Mouse (Mus musculus): ENCODE measurements around the gene Abraxas1. TPM values are rescaled to one million over a fixed set of nuclear protein-coding genes. Genes with fewer than 3 reads are reported as not detected.

The Abraxas1 gene
- total RNA-seq, 2 experiments from 2014 or later: 10.1 to 11.0 TPM

DNA sequence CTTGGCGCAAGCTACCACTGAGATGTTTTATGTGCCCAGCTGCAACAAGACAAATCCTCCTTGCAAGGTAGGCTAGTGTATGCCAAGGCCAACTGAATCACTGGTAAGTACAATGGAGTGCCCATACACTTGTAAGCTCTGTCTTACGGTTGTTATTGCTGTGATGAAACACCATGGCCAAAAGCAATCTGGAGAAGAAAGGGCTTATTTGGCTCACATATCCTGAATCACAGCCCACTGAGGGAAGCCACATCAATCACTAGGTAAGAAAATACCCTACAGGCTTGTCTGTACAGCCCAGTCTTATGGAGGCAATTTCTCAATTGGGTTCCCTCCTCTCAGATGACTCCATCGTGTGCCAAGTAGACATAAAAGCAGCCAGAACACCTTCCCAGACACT is 7.9 kb upstream of the Abraxas1 start:
- intact Hi-C loops (cut with DNase I): no loop called here

DNA sequence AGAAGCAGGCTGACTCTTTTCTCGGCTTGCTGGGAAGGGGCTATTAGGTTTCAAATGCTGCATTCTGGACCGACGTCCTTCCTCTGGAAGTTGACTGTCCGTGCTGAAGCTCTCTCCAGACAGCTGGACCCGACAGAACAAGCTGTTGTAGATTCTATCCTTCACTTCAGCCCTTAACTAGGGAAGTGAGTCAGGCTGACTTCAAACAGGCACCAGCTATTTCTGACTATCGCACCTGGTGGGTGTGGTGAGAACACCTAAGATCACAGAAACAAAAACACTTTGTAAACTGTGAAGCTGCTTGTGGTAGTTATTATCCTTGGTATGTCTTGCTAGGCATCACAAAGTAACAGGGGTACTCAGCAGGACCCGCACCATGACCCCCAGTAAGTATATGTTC is 5.8 kb upstream of the Abraxas1 start:
- DNase-seq: no peak
- intact Hi-C loops (cut with DNase I): loop anchor here (1.0 kb wide), 1 partner anchor 89 kb away; no protein-coding TSS in a partner anchor

More for the DNA sequence above, 7.9 kb upstream of the Abraxas1 start:
- DNase-seq: no peak

DNA sequence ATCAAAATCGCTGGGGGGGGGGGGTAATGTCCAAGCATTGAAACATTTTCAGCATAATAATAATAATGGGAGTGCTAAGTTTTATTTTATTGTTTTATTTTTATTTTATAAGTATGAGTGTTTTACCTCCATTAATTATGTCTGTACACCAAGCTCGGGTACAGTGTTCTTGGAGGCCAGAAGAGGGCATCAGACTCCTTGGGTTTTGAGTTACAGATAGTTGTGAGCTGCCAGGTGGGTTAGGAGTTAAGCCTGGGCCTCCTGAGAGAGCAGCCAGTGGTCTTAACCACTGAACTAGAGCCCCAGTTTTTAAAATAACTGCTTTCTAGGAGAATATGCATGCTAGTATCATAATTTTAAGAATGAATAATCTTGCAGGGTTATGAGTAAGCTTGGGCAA is 5.2 kb upstream of the Abraxas1 start:
- intact Hi-C loops (cut with DNase I): loop anchor here (1.0 kb wide), 1 partner anchor 89 kb away; no protein-coding TSS in a partner anchor
- DNase-seq: no peak

DNA sequence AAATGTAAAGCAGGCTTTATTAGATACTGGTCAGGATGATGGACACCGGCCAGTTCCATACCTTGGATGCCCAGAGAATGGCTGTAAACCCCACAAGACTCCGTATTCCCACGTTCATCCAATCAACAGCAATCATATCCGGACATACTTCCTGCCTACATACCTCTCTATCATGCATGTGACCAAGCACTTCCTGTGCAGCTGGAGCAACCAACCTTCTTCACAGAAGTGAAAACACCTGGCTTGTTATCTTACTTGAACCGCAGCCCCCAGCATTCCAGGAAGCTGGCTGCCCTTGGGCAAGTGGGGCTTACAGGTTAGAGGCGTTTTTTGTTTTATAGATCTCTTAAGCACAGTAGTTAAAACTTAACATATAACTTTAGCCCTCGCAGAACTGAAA is 2.1 kb upstream of the Abraxas1 start:
- DNase-seq: no peak
- intact Hi-C loops (cut with DNase I): no loop called here

DNA sequence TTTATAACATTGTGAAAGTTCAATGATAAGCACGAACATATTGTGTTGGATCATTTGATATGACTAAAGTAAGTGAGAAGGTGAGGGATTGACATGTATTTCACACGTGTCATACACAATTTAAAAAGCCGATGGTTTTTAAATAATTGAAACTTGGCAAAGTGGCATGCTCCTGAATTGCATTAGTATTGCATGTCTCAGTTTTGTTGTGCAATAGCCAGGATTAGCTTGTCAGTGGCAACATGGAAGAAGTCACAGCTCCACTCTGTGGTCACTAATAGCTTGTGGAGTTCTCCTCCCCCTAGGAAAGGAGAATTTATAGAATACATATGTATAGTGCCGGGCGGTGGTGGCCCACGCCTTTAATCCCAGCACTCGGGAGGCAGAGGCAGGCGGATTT is 610 bp upstream of the Abraxas1 start:
- intact Hi-C loops (cut with DNase I): no loop called here

DNA sequence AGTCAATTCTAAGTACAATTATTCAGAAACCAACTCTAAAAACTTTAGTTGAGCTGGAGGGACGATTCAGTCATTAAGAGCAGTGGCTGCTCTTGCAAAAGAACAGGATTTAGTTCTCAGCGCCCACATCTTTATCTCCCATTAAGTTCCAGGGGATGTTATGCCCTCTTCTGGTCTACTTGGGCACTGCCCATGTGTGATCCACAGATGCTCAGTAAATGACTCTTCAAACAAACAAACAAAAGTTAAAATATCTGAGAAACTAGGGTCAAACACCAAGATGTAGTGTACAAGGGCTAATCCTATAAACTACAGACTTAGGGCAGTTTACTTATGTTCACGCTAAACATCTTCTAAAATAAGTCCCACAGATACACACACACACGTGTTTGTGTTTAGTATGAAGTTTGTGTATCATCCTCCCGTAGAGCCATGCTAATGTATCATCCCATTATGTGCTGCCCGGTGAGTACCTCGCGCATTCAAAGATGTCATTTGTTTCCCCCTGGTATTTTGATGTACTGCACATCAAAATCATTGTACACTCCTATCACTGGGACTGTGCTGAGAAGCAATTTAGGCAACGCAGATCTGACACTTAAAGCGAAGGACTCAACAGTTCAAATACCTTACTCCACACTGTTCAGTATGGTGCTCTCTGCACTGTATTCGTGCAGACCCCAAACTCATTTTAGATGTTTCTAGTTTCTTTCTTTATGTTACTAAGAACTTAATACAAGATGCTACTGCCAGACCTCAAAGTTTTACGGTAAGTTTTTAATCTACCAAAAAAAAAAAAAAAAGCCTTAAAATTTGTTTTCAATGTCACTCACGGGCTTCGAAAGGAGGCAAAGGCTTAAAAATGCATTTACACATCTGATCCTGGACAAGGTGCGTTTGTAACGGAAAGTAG is 941 bp downstream of the Abraxas1 start:
- intact Hi-C loops (cut with DNase I): no loop called here
- DNase-seq: no peak

More for the DNA sequence above, 610 bp upstream of the Abraxas1 start:
- DNase-seq: no peak

DNA sequence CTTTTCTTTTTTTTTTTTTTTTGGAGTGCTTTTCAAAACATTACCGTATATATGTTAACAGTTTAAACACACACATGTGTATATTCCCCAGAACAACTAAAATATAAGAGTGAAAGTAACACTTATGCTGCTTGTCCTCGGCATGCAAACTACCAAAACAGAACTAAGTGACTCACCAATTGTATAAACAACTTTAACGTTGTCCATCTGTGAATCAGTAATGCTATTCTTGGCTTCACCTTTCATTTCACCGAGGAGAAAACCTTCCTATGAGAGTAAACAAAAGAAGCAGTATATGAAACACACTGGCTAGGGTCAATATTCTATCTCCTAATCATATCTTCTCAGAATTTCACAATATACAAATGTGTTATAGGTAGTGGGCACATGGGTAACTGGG is 2.4 kb downstream of the Abraxas1 start:
- intact Hi-C loops (cut with DNase I): no loop called here

DNA sequence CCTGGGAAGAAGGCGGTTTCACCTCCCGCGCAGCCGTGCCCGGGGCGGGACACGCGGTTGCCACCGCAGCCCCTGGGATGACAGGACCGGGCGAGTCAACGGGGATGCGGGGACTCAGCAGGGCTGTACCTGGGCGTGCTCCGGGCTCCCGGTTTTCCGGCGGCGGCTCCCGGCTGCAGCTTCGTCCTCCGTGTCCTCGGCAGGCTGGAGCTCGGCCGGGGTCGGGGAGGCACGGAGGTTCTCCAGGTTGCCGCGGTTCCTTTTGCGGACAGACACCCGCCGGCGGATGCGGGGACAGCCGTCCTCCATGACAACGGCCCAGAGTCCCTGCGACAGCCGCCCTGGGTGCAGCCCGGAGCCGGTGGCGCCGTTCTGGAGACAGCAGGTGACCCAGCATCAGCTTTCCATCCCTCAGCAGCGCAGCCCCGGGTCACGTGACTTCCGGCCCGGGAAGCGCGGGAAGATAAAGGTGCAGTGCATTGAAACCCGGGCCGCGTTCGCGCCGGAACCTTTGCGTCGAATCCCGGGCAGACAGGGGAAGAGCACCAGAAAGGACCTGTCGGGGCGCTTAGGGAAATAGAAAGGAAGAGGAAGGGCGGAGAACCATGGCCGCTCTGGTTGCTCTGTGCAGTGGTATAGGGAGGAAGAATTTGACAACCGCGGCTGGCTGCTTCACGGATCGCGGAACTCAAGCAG is 22.5 kb downstream of the Abraxas1 start, which contains the start of the genes Helq and Mrps18c:
Gene Helq, minus strand, starts transcription at position 434 of the 696 bp plus-strand sequence.
Gene Mrps18c, plus strand, starts transcription at position 463 of the 696 bp plus-strand sequence.
- intact Hi-C loops (cut with DNase I): loop anchor here (5.0 kb wide), 1 partner anchor 126 kb away; no protein-coding TSS in a partner anchor
- DNase-seq: peak; percentile 87 to 89

More for the DNA sequence above, 2.4 kb downstream of the Abraxas1 start:
- DNase-seq: no peak

DNA sequence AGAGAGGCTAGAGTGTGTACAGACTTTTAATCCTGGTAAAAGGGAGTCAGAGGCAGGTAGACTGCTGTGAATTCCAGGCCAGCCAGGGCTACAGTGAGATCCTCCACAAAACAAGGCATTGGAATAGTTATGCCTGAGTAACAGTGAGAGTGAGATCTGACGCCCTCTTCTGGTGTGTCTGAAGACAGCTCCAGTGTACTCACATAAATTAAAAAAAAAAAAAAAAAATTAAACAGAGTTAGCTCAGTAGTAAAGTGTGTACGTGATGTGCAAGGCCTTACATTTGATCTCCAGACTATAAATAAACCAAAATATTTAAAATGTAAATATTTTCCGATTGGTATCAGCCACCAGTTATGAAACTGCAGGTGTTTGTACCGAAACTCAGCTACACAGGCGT is 26.7 kb downstream of the Abraxas1 start:
- DNase-seq: no peak
- intact Hi-C loops (cut with DNase I): no loop called here

DNA sequence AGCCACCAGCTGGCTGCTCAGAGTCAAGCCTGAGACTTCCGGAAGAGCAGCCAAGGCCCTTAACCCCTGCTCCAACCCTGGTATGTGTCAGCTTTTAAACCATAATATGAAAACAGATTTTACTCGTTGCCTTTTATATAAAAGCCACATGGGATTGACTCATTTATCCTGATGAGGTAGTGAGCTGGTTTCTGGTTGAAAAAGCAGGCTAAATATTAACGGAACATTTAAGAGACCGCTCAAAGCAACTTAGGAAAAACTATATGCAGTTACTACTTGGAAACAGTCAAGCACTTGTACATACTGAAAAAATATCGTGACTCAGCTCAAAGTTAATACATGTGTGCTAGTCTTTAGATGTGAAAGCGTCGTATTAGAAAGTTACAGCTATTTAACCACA is 28.5 kb downstream of the Abraxas1 start:
- DNase-seq: no peak
- intact Hi-C loops (cut with DNase I): no loop called here

DNA sequence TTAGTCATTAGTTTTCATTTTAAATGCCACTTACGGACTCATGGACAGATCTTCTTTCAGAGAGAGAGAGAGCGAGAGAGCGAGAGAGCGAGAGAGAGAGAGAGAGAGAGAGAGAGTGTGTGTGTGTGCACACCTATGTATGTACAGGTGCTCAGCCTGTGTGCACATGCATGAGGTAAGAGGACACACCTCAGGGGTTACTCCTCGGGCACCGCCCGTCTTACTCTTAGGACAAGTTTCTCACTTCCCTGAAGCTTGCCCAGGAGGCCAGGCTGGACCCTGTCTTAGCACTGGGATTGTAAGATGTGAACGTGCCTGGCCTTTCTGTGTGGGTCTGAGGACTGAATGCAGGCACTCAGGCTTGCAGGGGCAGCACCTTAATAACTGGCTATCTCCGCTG is 33.2 kb downstream of the Abraxas1 start:
- intact Hi-C loops (cut with DNase I): no loop called here
- no peak for DNase-seq

DNA sequence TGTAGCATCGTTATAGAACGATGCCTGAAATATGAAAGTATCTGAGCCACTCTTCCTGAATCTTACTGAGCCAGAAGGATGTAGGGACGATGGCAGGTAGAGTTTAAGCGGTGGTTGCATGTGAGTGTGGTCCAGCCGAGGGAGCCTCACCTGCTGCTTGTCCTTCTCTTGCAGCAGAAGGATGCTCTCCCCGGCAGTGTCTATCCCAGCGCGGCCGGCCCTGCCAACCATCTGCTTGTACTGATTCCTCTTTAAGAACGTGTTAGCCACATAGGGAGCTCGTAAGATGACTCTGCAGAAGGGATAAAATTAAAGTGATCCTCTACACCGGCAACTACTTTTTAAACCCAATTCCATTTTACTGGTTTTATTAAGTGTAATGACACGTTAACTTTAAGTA is 41.8 kb downstream of the Abraxas1 start:
- no peak for DNase-seq
- intact Hi-C loops (cut with DNase I): no loop called here

DNA sequence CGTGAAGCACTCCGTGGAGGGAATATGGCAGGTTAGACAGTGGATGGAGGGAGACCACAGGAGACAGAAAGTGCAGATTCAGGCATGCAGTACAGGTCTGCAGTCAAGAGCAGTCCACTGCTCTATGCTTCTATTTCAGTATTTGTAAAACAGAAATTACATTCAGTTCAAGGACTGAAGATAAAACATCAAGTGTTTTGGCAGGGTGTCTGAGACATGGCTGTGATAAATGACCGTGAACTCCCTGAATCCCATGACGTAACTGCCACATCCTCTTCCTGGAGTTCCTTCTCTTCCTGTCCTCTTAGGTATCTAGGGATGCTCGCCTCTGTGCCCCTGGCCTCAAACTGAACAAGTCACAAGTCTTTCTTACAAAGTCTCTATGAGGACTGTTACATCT is 43.9 kb downstream of the Abraxas1 start:
- intact Hi-C loops (cut with DNase I): no loop called here
- DNase-seq: no peak

DNA sequence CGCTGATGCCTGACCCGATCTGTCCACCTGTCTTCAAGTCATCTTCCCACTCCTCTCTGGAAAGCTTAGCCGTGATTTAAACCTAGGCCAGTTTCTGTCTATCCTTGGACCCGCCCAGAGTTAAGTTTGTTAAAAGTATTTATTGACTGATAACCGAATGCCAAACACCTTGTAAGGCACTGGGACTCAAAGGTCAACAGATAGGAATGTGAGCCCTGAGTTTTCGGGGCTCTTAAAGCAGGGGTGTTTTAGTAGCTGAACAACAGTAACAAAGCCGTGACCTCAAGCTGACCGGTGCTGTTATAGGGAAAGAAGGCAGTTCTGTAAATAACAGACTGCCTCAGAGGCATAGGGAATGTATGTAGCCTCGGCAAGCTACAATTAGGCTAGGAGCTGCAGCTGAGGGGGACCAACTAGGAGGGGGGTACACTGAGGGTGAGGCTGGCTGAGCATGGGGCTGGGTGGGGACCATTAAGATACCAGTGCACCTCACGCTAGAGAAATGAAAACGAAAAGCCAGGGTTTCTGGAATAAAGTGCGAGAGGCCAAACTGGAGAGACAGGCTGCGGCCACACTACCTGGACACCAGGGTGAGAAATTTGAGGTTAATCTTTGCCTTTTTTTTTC is 44.9 kb downstream of the Abraxas1 start:
- intact Hi-C loops (cut with DNase I): no loop called here

DNA sequence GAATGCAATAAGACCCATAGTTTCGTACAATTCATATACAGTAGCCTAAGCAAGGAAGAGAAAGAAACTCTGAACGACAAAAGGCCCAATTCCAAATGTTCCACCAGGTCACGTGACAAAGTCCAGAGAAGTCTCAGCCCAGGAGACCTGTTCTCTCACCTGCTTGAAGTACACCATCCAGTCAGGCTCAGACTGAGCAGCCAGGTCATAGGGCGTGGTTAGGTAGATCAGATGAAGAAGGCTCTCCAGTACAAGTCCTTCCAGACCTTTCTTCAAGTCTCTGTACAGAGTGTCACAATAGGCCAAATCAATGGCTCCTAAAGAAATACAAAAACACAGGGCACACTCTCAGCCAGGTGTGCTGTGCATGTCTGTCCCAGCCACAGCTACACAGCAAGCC is 49.2 kb downstream of the Abraxas1 start:
- intact Hi-C loops (cut with DNase I): no loop called here
- no peak for DNase-seq

More for the DNA sequence above, 44.9 kb downstream of the Abraxas1 start:
- no peak for DNase-seq

DNA sequence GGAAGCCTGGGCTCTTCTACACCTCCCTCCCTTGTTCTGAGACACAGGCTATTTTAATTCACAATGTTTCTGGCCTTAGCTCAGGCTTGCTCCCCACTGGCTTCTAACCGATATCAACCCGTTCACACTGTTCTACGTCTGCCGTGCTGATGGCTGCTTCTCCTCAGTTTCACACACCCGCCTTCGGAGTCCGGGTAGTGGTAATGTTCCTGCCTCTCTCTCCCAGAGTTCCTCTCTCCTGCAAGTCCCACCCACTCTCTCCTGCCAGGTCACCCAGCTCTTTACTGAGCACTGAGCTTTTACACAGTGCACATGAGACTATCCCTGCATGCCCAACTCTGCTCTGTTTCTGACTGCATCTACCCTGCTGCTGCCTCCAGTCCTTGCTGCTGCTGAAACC is 54.7 kb downstream of the Abraxas1 start:
- intact Hi-C loops (cut with DNase I): no loop called here
- DNase-seq: no peak

DNA sequence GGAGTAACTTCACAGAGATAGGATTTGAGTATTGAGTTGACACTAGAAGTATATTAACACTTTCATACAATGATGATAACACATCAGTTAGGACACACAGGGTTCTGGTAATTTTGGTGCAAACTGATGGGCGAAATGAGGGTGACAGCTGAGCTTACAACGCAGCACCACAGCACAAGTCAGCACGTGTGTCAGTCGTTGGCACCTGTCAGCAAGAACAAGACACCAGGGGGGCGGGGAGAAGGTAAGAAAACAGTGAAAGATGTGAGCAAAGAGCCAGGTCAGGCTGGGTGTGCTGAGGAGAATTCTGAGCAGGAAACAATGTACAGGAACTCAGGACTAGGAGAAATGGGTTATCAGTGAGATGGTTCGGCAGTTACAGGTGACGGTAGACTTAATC is 59.0 kb downstream of the Abraxas1 start:
- intact Hi-C loops (cut with DNase I): no loop called here
- DNase-seq: no peak

DNA sequence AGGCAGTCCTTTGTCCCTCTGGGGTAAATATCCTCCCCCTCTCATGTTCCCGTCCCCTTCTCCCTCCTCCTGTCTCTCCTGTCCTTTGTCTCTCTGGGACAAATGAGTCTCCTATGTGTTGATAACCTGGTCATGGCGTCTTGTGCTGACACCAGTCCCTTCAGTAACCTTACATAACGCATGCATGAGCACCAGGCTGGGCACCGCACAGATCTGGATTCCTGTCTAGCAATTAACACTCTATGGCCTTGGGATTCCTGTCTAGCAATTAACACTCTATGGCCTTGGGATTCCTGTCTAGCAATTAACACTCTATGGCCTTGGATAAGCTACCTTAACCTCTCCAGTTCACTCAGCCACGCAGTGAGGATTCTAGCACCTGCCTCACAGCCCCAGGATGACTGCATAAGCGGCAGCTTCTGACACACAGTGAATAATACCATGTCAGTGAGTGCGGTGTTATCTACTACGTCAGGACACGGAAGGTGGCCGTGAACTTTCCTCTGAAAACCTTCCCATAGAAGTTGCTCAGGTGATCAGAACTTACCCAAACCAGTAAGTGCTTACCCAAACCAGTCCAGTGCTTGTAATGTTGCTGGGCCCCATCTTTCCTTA is 60.6 kb downstream of the Abraxas1 start:
- intact Hi-C loops (cut with DNase I): no loop called here
- no peak for DNase-seq

DNA sequence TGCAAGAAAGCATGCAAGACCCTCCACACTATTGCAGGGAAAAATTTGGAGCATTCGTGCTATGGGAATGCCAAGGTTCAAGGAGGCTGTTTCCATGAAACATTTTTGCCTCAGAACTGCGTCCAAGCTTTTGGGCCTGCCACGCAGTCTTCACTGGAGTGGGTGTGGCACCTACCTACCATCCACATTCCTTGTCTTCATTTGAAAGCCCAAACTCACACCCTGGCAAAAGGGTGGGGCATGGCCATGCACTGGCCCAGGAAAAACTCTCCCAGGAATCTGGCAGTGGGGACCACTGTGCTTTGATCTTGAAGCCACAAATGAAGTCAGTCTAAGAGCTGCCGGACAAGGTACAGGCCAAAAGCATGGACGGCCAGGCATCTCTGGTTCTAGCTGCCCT is 62.6 kb downstream of the Abraxas1 start:
- no peak for DNase-seq
- intact Hi-C loops (cut with DNase I): no loop called here

All from heart, postnatal 14 days (tissue).